Mouse (Mus musculus) kidney, adult 11 months (tissue): ENCODE data around the gene Raet1e.
"Not testable (repeated sequence)": the region's sequence is repeated elsewhere in the genome, so short reads cannot be mapped to it uniquely, and the experiment has no call there.

Experiments used
- DNase-seq: peaks from one replicate; pipeline ENCODE4 v3.0.0; 2022

Gene Raet1e

DNA sequence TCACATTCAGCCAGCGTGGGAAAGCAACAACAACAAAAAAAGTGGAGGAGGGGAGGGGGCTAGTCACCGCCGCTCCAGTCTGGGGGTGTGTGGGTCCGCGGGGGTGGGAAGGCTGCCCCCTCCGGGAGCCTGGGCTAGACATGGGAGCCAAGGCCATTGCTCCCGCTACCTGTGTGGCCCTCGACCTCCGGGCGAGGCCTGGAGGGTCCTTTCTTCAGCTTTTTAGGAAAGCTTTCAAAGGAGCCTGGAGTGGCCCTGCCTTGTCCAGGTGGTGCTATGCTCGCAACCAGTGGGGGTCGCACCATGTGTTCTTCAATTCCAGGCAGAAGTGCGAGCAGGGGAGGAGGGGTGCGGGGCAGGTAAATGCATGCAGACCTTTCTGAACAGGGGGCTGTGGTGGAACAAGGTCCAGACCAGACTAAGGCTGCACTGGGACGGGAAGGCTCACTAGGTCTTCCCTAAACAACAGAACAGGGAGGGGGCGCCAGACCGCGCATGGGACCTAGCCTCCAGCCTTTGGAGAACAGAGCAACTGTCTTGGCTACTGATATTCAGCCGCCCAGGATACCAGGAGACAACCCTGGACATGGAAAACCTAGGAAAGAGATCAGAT, 116.2 kb downstream of the Raet1e start:
- no peak for DNase-seq

DNA sequence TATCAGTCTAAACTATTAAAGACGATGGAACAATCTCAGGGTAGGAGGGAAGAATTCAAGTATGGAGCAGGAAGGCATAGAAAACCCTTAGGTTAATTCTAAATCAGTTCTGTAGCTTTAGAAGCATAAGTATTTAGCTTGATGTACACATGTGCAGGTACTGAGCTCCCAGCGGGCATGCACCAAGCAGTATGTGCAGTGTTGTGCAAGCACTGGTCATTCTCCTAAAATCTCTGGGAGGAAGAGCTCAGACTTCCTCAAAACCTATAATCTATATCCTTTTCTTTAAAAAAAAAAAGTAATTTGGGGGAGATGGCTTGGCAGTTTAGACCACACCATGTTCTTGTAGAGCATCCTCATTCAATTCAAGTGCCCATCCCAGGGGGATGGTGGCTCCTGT, 120.1 kb downstream of the Raet1e start:
- DNase-seq: not testable (repeated sequence)

DNA sequence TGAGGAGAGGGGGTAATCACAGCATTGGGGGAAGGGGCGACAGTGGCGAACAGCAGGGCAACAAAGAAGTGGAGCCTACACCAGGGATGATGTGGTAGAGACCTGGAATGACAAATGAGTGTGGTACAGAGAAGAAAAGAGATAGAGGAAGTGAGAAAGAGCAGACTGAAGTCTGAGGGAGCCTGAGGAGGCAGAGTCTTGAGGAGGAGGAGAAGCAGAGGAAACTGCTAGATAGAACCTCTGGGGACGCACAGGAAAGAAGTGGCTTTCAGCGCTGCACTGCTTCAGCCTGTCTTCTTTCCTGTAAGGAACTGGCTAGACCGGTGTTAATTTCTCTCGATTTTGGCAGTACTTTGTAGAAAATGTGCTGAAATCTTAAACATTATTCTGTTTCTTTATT, 124.4 kb downstream of the Raet1e start:
- DNase-seq: no peak

GRCm38 (mm10) chr10:22295676-22296075, 137.3 kb downstream of the Raet1e start:
- no peak for DNase-seq

DNA sequence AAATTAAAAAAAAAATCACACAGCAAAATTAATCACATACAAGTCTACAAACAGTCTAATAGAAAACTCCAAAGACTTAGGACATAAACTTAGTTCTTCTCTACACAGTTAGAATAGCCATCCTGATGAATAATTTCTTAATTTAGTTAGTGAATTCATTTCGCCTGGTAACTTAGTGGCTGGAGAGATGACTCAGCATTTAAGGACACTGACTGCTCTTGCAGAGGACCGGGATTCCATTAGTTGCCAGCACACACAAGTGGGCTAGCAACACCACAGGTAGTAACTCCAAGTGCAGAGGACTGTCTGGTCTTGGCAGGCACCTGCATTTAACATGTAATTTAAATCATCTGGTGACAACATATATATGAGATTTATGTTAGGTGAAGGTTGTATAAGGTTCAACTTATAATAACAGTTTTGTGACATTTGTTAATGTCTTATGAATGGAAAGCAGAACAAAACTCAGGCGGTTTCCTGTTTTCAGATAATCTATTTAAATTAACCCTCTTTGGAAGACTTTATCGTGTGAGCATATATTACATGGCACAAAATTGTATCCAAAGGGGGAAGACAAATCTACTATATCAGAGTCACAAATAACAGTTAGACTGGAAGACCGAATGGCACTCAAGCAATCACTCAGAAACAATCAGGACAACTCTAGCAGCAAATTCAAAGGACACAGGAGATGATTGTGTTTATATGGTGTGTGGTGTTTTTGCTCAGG, 138.8 kb downstream of the Raet1e start:
- no peak for DNase-seq

DNA sequence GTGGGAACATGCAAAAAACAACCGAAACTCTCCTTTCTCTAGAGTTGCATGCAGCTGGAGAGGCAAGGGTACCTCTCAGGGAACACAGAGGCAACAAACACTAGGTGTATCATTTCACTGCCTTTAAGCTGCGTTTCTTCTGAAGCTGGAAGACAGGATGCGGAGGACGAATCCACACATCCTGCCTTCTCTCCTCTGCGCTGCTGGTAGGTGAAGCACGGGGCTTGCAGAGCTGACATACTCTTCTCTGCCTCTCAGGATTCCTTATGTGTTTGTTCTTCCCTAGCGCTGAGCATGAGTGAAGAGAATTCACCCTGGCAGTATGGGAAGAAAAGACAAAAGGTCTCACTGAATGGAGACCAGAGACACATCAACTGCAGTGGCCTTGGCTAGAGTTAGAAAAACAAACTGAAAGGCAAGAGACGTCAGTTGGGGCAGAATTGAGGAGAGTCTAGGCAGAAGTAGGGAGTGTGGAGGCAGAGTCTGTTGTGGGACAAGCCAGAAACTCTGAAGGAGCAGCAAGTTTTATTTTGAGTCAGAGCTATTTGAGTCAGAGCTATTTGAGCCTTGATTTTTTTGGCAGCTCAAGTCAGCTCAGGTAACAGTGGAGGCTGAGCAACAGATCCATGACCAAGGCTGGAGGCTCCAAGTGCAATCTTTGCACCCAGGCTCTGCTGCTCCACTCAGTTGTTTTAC, 139.5 kb downstream of the Raet1e start:
- no peak for DNase-seq

- DNase-seq: no peak
These were observed 141.0 kb downstream of the Raet1e start for GRCm38 (mm10) chr10:22299324-22299723.

DNA sequence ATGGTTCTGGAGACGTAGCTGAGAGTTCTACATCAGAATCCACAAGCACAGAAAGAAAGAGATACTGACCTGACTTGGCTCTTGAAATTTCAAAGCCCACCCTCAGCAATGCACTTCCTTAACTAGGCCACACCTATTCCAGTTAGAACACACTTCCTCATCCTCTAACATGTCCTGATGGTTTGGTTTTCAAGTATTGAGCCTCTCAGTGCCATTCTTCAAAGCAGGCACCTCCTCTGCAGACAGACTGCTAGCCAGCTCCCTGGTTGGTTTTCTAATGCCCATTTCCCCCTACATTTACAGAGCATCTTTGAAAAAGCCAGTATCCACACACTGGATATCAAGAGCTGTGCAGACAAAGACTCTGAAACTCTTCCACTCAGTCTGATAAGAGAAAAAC, 143.3 kb downstream of the Raet1e start:
- DNase-seq: no peak

GRCm38 (mm10) chr10:22302344-22303057, 144.1 kb downstream of the Raet1e start:
- DNase-seq: no peak

- DNase-seq: no peak
These were observed 145.4 kb downstream of the Raet1e start for GRCm38 (mm10) chr10:22303736-22304135.

DNA sequence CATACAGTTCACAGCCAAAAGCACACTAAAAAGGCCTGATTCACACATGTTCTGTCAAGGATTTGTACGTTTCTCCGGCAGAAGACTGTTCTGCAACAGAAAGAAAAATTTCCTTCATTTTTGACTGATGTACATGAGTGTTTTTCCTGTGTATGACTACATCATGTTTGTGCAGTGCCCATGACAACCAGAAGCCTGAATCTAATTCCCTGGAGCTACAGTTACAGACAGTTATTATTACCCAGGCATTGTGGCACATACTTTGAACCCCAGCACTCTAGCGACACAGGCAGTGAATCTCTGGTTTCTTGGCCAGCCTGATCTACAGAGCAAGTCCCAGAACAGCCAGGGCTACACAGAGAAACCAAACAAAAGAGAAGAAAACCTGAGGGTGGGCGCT, 147.4 kb downstream of the Raet1e start:
- no peak for DNase-seq

- DNase-seq: no peak
These were observed 148.1 kb downstream of the Raet1e start for GRCm38 (mm10) chr10:22306452-22306851.

- DNase-seq: no peak
These were observed 149.9 kb downstream of the Raet1e start for GRCm38 (mm10) chr10:22308221-22308620.

GRCm38 (mm10) chr10:22322858-22323257, 164.5 kb downstream of the Raet1e start:
- DNase-seq: no peak

- not testable (repeated sequence) for DNase-seq
These were observed 187.4 kb downstream of the Raet1e start for GRCm38 (mm10) chr10:22345721-22346120.

DNA sequence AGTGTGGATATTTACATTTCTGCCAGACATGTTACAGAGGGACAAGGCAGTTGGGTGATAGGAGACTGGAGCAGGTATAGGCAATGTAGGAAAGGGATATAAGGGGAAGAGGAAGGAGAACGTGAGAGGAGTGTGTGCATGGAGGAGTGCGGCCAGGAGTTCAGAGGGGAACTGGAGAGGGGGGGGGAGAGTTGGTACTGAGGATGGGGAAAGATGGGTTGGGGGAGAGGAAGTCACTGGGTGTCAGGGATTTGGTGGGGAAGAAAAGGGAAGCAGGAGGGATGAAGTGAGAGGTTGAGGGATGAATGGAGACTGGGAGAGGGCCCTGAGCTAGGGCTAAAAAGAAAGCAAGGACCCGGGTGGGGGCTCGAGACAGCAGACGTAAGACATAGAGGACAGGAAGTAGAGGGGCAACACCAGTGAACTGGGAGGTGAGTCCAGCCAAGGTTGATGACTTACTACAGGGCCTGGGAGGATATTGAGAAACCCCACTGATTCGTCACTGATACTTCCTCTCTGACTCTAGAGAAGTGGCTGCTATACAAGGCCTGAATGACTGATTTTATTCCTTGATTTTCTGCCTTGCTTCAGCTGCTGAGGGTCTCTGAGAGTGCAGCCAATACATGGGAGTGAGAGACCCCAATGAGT, 195.3 kb downstream of the Raet1e start:
- DNase-seq: not testable (repeated sequence)

GRCm38 (mm10) chr10:22354196-22354574, 195.8 kb downstream of the Raet1e start:
- DNase-seq: not testable (repeated sequence)

GRCm38 (mm10) chr10:22357373-22357772, 199.0 kb downstream of the Raet1e start:
- not testable (repeated sequence) for DNase-seq

GRCm38 (mm10) chr10:22360252-22360651, 201.9 kb downstream of the Raet1e start, which contains the start of gene Raet1d:
Gene Raet1d (plus strand): TSS chr10:22360552.
- DNase-seq: not testable (repeated sequence)

- not testable (repeated sequence) for DNase-seq
These were observed 202.6 kb downstream of the Raet1e start for GRCm38 (mm10) chr10:22360957-22361356.

GRCm38 (mm10) chr10:22361415-22362352, 203.3 kb downstream of the Raet1e start:
- not testable (repeated sequence) for DNase-seq
